Mouse (Mus musculus) limb, embryonic 15.5 days (tissue): ENCODE measurements around the gene Mrgprb4. TPM values are rescaled to one million over a fixed set of nuclear protein-coding genes. Genes with fewer than 3 reads are reported as not detected.

ENCODE experiments used
- ATAC-seq: fragments of 200-750 bp; cut with Nextera tagmentation; 2 replicates; pipeline ENCODE4 v1.8.0; 2017; ENCODE audit warnings: low read depth, moderate TSS enrichment; ENCODE audit not compliant: insufficient number of reproducible peaks, low FRiP score, low TSS enrichment
- H3K27ac ChIP-seq: fragments of 300-500 bp; sonication (generic); 2 replicates; pipeline ENCODE4 v1.5.1; 2015; ENCODE audit warnings: moderate library complexity, mild to moderate bottlenecking, inconsistent platforms
- H3K27me3 ChIP-seq: fragments of 300-500 bp; sonication (generic); 2 replicates; pipeline ENCODE4 v1.6.1; 2015; ENCODE audit warnings: inconsistent platforms
- H3K36me3 ChIP-seq: fragments of 300-500 bp; sonication (generic); 2 replicates; pipeline ENCODE4 v1.6.1; 2015; ENCODE audit warnings: inconsistent platforms
- H3K4me1 ChIP-seq: fragments of 300-500 bp; sonication (generic); 2 replicates; pipeline ENCODE4 v1.6.1; 2015; ENCODE audit warnings: inconsistent platforms
- H3K4me2 ChIP-seq: fragments of 300-500 bp; sonication (generic); 2 replicates; pipeline ENCODE4 v1.6.1; 2015; ENCODE audit warnings: mild to moderate bottlenecking, inconsistent platforms
- H3K4me3 ChIP-seq: fragments of 300-500 bp; sonication (generic); 2 replicates; pipeline ENCODE4 v1.5.1; 2015; ENCODE audit warnings: mild to moderate bottlenecking, inconsistent platforms
- H3K9ac ChIP-seq: fragments of 300-500 bp; sonication (generic); 2 replicates; pipeline ENCODE4 v1.6.1; 2015; ENCODE audit warnings: inconsistent platforms
- H3K9me3 ChIP-seq: fragments of 300-500 bp; sonication (generic); 2 replicates; pipeline ENCODE4 v1.6.1; 2016; ENCODE audit warnings: inconsistent platforms
- WGBS: fragments of 180-500 bp; shearing (Covaris S2); methylation state at CpG from one replicate; pipeline ENCODE4 v1.1.7; 2015; 5-methylcytosine and 5-hydroxymethylcytosine counted together
- polyA plus RNA-seq: library from polyadenylated mRNA; unstranded; fragments of >200 nt; fragmentation: Nextera tagmentation; extraction: Ambion mirVana; gene quantifications from 2 replicates; pipeline ENCODE4 v1.2.1, GENCODE M21; 2015

Mrgprb4 gene
- not detected in 2 replicates for polyA plus RNA-seq

DNA sequence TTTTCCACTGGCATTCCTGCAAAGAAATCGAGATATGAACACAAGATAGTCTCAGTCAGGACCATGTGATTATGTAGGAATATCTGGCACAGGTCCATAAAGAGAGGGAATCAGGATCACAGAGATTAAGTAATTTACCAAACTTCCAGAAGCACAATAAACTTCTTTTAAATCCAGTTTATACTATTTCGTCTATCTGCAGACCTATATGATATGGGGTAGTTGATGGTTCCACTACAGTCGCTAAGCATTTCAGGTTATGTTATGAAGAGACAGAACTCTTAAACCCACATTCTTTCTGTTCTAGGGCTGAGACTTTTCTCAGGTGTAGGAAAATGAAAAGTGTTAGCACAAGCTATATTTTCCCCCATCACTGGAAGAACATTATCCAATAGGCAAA lies at the start of gene Mrgprb4:
Gene Mrgprb4 (minus strand): TSS at position 101 of the 400 bp plus-strand sequence.
- WGBS = 85% methylated on average over 3 of the region's 3 CpGs
- no peak for ATAC-seq
- Histone ChIP-seq H3K36me3 (no peaks in the 10 kb centered on the region), H3K9ac (no peak within 1 kb of the TSS), H3K4me3 (no peak within 1 kb of the TSS), H3K4me1 (no peaks in the 10 kb centered on the region), H3K9me3 (0 out of 2 replicates have a peak, but pooled peaks cover 3% of the 10 kb centered on the region), H3K27me3 (no peaks in the 10 kb centered on the region), H3K27ac (no peak within 1 kb of the TSS), H3K4me2 (no peak within 1 kb of the TSS)

DNA sequence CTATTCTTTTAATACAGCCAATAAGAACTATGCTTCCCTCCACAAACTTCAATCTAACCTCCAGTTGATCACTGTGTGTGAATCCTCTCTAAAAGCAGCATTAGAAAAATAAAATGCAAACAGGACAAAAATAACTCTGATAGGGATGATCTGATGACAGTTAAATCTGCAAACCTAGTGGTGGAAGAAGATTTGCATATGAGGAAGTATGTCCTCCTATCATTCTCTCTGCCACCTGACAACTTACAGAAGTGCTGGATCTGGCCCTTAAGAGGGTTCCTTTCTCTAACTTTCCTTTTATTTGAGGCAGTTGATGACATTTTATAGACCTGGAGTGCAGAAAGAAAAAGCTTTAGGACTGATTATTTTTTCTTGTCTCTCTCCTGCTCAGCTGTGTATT lies 27.0 kb upstream of the Mrgprb4 start:
- no peak for ATAC-seq
- Histone ChIP-seq H3K9ac (no peak overlapping the region), H3K36me3 (no peaks in the 10 kb centered on the region), H3K27ac (no peak overlapping the region), H3K4me2 (no peak overlapping the region), H3K9me3 (no peaks in the 10 kb centered on the region), H3K4me3 (no peak overlapping the region), H3K4me1 (no peaks in the 10 kb centered on the region), H3K27me3 (no peaks in the 10 kb centered on the region)

DNA sequence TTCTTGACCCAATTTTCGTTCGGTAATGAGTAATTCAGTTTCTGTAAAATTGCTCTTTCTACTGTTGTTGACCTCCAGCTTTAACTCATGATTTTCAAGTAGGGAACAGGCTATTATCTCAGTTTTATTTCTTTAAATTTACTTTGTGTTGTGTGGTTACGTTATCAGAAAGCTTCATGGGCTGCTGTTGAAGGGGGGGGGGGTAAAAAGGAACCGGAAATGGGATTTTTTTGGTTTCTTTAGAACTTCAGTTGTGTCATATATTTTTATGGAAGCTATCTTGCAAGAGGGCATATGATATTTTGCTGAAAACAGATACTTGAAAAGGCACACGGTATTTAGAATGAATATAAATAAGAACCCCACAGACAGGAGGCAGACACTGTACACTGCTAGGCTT lies 26.0 kb upstream of the Mrgprb4 start:
- Histone ChIP-seq H3K36me3 (no peaks in the 10 kb centered on the region), H3K27me3 (no peaks in the 10 kb centered on the region), H3K9ac (no peak overlapping the region), H3K4me2 (no peak overlapping the region), H3K4me3 (no peak overlapping the region), H3K4me1 (no peaks in the 10 kb centered on the region), H3K27ac (no peak overlapping the region), H3K9me3 (no peaks in the 10 kb centered on the region)
- no peak for ATAC-seq
- WGBS = 72% methylated on average over 5 of the region's 5 CpGs

DNA sequence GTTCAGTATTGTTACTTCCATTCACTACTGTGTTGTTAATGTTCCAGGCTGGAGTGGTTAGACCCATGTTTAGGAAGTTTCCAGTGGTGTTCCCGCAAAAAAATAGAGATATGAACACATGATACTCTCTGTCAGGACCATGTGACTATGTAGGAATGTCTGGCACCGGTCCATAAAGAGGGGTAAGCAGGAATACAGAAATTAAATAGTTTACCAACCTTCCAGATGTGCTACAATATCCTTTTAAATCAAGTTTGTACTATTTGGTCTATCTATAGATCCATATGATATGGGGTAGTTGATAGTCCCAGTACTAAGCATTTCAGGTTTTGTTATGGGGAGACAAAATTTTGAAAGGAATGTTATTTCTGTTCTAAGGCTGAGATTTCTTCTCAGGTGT lies 30.2 kb downstream of the Mrgprb4 start, which contains the start of gene Mrgprb5:
Gene Mrgprb5 (minus strand): TSS at position 101 of the 400 bp plus-strand sequence.
- Histone ChIP-seq H3K9ac (no peak within 1 kb of the TSS), H3K36me3 (no peaks in the 10 kb centered on the region), H3K9me3 (no peaks in the 10 kb centered on the region), H3K4me2 (no peak within 1 kb of the TSS), H3K27me3 (no peaks in the 10 kb centered on the region), H3K27ac (no peak within 1 kb of the TSS), H3K4me1 (no peaks in the 10 kb centered on the region), H3K4me3 (no peak within 1 kb of the TSS)
- ATAC-seq = no peak
- WGBS = 73% methylated on average over 2 of the region's 2 CpGs

DNA sequence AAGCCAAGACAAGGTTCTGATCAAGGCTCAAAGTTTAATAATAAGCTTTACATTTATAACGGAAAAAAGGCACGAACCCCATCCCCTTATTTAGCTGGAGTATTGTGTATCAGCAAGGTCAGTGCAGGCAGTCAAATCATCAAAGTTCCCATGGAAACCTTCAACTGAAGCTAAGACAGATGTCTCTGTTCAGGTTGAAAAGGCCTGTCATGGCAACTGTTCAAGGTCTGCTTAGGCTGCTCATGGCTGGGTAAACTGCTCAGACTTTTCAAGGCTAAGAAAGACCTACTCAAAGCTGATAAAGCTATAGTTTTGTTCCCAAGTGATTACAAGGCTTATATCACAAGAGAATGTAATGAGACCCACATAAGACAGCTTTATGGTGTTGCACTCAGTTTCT lies 31.6 kb downstream of the Mrgprb4 start:
- ATAC-seq = no peak
- no peak overlapping the region for H3K27ac ChIP-seq
- H3K36me3 ChIP-seq = no peaks in the 10 kb centered on the region
- H3K9ac ChIP-seq = no peak overlapping the region
- 71% methylated on average over 2 of the region's 2 CpGs for WGBS
- no peaks in the 10 kb centered on the region for H3K27me3 ChIP-seq
- H3K4me2 ChIP-seq = no peak overlapping the region
- H3K9me3 ChIP-seq = no peaks in the 10 kb centered on the region
- no peak overlapping the region for H3K4me3 ChIP-seq
- no peaks in the 10 kb centered on the region for H3K4me1 ChIP-seq

Other genes starting within 250 kb of the Mrgprb4 start
- gene Mrgpra4, start 217.2 kb downstream of the Mrgprb4 start, polyA plus RNA-seq = not detected in 2 replicates
- not detected in 2 replicates for gene Mrgprx1, start 171.7 kb downstream of the Mrgprb4 start, polyA plus RNA-seq
- gene Mrgprb5, start 30.3 kb downstream of the Mrgprb4 start, polyA plus RNA-seq = not detected in 2 replicates
- gene Mrgprb8, start 189.2 kb upstream of the Mrgprb4 start, polyA plus RNA-seq = not detected in 2 replicates